Mouse (Mus musculus) gonadal fat pad, adult 2 months (tissue): ENCODE results near the gene Otogl. TPM values are rescaled to one million over a fixed set of nuclear protein-coding genes. Genes with fewer than 3 reads are reported as not detected.
"Not testable (repeated sequence)": the region's sequence is repeated elsewhere in the genome, so short reads cannot be mapped to it uniquely, and the experiment has no call there.

ENCODE experiments used
- DNase-seq: peaks from one replicate; pipeline ENCODE4 v3.0.0-alpha.2; 2012; ENCODE audit warnings: low read depth
- polyA plus RNA-seq: library from polyadenylated mRNA; depleted of rRNA; stranded (reverse); fragments of >200 nt; gene quantifications from 2 replicates; pipeline ENCODE4 v1.2.3, GENCODE M21; 2012

Gene Otogl
- polyA plus RNA-seq, 1 experiment: 0.63 TPM

DNA sequence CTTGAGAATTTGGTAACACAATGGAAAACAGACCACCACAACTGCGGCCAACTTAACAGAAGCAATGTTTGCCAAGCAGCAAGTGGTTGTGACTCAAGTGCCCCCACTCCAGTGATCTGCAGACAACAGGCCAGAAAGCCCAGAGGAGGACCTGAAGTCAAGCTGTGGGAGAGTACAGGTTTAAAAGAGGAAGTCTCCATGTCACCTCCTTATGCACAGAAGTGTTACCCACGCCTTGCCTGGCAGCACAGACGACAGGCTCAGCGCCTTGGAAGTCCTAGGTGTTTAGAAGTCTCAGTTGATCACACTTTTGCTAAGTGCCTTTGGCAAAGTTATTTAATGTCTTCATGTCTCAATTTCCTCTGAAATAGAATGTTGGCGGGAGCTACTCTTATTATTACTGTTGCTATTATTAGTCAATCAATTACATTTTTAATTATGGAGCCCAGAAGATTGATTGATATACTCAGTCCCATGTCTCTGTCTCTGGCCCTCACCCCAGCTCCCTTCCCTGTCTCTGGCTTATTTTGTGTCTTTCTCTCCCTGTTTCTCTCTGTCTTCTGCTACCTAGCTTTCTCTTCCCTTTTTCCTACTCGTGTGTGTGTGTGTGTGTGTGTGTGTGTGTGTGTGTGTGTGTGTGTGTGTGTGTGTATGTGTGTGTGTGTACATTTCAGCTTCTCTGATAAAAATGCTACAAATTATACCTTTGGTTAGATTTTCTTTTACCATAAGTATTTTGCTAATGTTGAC is 101.1 kb downstream of the Otogl start:
- DNase-seq: no peak

DNA sequence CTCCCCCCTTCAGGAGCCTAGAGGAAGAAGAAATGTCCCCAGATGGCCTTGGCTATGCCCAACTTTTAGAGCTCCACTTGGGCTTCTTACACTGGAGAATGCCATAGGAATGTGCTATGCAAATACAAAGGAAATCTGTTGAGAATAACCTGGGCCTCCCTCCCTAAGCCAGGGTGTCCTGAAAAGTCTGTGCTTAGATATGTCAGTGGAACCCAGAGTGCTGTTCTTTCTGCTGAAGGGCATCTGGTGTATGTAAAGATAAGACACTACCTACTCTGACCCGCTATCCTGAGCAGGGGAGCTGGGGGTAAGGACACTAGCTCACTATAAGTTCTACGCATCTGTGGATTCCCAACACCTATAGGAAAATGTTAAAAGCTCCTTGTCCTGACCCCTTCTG is 106.7 kb downstream of the Otogl start:
- no peak for DNase-seq

DNA sequence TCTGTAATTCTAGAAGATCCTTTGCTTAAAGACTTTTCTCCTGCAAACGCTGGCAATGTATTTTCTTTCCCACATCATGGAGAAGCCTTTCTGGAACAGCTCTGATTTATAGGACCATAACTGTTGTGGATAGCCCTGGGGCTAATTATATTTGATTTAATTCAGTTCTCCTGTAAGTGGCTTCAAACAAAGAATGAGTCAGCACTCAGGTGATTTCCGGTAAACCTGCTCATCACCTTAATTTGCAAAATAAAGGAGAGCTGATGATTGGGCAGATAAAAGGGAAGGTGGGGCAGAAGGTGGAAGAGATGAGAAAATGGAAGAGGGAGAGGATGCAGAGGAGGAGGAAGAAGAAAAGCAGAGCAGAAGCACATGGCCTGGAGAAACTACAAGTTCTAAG is 107.6 kb downstream of the Otogl start:
- not testable (repeated sequence) for DNase-seq

DNA sequence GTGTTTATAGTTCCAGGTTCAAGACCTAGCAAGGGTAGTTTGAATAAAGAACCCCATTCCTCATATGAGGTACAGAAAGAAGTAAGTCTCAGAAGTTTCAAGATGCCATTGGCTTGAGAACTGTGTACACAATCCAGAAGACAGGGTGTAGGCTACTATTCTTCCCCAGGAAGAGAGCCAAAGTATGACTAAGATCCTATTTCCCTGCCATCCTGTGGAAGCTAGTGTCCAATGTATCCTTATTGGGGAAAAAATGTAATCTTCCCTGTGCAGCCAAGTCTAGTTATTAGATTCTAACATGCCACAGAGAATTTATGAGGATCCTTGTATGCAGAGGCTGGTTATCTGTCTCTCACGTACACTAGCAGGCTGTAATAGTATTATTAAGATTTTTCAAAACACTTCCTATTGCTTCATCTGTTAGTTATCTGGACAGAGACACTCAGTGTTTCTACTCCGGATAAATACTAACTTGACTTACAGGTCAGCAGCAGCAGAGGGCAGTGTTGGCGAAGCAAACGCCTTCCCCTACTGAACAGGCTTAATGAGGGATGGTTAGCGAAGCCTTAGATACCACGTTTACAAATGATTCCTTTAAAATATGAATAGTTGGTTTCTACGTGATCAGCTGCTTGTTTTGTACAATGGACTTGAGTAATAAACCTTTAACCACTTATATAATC is 112.1 kb downstream of the Otogl start:
- DNase-seq: no peak

DNA sequence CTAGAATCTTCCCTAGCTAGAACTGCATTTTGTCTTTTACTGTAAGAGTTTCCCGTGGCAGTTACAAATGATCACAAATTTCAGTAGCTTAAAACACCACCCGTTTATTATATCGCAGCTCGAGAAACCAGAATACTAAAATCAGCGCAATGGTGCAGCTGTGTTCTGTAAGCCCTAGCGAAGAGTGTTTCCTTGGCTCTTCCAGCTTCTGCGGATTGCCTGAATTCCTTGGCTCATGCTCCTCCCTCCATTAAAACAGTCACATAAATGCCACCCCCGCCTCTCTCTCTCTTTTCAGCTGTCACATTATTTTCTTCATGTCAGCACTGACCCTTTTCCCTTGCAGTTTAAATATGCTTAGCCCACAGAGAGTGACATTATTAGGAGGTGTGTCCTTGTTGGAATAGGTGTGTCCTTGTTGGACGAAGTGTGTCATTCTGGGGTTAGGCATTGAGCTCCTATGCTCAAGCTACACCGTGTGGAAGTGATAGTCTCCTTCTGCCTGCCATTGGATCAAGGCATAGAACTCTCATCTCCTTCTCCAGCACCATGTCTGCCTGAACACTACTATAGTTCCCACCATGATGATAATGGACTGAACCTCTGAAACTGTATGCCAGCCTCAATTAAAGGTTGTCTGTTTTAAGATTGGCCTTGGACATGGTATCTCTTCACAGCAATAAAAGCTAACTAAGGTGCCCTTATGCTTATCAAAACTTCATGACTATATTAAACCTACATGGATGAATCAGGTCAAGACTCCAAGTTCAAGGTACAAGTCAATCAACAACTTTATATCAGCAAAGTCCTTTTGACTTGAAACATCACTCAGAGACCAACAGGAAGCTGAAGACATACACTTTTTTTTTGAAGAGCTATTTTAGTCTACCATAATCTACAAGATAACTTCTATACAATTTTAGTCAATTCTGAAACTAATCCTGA is 116.8 kb downstream of the Otogl start:
- DNase-seq: no peak

DNA sequence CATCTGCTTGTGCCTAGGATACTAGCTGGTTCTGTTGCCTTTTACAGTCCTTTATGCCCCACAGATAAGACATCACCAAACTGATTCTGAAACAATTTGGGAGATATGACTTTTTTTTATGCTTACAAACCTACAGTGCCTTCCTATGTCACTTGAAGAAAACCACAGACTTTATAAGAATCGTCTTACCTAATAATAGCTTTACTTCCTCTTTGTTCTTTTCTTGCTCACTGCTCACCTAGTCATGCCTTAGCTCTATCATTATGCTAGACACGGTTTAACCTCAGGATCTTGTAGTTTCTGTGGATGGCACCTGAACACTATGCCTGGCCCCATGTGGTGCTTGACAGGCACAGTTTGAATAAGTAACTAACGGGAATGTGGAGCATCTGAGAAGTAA is 119.4 kb downstream of the Otogl start:
- no peak for DNase-seq

DNA sequence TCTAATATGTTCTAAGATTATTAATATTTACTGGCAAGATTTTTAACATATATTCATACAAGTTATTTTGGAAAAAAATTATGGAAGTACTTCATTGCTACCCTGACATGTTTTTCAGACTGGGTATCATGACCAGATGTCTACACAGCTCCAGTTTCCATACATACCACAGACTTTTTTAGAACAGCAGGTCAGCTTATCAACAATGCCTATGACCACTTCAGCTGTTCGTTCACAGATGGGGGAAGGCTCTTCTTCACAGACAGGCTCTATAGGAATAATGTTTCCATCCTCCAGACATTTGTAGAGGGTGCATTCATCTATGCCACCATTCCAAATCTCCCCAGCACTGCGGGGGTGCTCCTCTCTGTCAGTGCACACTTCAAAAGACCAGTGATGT is 132.4 kb downstream of the Otogl start:
- DNase-seq: no peak

DNA sequence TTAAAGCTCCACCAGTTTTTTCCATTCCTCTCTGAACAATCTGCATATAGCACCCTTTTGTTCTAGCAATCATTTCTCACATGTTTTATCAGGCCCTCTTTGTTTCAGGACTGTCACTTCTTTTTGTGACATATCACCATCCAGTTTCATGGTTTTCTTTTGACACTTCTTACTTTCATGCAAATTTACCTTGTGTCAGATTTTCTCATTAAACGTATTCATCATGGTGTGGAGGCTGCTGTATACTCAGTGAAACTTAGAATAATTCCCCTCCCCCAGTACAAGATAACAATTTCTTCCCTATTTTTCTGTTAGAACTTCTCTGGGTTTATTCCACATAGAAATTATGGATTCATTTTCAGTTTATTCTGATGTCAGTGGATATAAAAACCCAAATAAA is 152.3 kb downstream of the Otogl start:
- no peak for DNase-seq

DNA sequence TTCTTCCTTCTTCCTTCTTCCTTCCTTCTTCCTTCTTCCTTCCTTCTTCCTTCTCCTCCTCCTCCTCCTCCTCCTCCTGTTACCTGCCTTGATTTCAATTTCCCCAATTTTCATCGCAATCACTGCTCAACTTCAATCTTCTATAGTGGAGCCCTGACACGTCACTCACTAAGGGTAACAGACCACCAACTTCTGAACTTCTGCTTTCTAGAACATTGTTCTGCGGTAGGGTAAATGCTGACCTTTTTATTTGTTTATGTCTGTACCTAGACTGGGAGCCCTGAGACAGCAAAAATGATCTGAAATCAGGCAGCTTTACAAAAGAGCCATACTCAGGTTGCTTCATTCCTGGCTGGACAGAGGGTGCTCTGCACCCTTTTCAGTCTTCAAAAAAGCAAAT is 158.5 kb downstream of the Otogl start:
- no peak for DNase-seq

DNA sequence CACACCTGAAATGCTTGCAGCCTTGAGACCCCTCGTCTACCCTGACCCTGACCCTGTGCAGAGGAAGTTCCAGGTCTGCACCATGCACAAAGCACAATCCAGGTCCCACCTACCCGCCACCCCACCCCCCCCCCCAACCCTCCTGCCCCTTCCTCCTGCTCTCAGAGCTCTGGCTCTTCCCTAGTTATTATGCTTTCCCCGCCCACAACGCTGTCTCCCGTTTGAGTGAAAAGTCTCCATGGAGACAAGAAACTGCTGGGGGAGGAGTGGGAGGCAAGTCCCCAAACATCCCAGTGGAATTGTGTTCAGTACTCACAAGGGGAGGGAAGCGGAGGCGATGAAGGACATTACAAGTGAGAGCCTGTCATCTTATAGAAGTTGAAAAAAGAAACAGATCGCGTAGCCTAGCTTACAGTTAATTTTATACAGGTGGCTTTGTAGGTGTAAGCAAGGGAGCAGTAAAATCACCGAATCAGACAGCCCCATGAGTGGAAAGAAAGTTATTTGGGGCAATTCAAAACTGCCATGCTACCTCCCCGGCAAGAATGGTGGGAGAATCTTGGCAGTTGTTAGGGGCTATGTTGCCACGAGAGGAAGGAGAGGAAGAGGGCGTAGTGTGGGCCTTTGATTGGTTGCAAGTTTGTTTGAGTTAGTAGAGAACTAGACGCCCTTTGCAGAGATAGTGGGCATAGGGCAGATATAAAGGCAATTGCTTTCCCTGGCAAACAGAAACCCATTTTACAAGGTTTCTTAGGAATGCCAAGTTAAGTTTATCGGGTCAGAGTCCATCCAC is 159.4 kb downstream of the Otogl start:
- no peak for DNase-seq

DNA sequence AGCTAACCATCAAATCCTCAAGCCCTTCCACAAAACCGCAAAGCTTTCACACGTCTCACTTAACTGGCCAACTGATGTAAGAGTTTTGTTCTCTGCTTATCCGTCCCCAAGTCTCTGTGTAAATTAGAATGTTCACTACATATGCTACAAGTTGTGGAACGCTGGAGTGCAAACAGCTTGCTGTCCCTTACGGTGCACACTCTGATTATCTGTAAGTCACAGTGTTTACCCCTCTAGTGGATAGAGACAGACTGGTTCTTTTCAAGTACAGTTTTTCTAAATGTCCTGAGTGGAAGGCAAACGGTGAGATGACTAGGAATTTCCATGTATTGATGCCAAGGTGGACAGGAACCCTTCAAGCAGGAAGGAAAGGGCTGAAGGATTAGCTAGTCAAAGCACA is 160.0 kb downstream of the Otogl start:
- DNase-seq: no peak

DNA sequence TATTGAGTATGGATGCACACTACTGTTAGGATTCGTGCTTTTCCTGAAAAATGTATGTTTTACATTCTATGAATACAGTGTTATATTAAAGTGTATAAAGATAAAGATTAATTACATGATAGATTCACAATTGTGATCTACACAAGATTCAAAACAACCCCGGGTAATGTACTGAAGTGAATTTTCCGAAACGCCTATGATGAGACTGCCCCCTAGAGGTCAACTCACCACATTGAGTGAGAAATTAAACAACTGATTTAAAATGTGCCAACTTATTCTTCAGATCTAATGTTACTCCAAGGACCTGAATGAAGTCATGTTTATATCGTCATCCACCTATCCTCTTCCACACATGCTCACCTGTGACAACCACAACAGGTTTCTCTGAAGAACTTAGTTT is 164.4 kb downstream of the Otogl start:
- DNase-seq: no peak

DNA sequence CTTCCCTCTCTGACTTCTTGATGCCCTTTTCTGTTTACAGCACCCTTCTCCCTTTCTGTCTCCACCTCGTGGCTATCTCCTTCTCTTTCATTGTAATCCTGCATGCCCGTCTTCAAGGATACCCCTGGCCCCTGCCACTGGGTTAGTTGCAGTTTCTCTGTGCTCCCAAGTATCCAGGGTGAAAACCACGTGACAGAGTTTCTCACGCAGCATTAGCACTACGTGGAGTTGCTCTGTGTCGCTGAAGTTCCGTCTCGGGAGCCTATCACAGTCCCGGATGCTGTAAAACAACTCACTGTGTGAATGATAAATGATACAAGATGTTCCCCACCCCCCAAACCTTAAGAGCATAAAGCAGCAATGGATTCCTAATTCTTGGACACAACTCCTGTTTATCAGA is 165.2 kb downstream of the Otogl start:
- no peak for DNase-seq

DNA sequence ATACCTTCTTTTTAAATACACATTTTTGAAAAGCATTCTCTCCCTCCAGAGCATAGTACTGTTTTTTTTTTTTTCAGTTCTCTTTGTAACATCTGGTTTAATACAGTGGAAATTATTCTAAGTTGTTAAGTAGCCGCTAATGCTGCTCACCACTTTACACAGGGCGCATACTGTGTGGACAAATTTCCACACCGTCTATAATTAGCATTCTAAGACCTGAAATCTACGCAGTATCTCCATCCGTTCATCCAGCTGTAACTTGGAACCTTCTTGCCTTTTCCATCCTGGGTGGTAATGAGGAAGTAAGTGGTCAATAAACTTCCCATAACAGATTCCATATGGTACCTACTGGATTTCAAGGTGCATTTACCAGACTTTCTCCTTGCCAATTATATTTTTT is 172.1 kb downstream of the Otogl start:
- no peak for DNase-seq

DNA sequence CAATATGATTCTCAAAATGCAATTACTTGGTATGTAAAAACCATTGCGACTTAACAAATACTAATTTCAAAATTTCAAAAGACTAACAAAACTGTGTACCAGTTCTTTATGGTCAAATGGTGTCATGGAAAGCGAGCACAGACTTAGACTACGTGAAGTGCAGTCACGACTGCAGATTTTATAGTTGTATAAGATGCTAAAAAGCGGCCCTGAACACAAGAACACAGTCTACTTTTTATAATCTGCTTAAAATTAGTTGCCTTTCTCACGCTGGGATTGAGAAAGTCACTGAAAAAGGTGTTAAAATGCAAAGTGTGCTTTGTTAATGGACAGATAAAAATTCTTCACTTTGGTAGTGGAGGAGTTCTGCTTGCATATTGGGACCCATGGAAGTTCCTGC is 174.2 kb downstream of the Otogl start:
- no peak for DNase-seq

DNA sequence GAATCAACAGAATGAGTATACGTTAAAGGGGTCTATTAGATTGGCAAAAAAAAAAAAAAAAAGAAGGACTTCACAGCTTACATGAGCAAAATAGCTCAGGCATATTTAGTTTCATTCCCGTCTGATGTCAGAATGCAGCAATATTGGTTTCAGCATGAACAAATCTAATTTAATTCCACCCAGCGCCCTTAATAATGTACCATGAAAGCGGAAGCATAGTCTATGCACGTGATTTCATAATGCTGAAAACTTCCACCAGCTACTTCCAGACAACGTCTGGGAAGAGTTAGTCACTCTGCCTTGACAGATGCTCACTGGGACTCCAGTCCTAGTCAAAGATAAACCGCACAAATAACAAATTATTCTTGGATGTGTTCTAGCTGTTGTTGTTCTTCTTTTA is 176.5 kb downstream of the Otogl start:
- DNase-seq: no peak

DNA sequence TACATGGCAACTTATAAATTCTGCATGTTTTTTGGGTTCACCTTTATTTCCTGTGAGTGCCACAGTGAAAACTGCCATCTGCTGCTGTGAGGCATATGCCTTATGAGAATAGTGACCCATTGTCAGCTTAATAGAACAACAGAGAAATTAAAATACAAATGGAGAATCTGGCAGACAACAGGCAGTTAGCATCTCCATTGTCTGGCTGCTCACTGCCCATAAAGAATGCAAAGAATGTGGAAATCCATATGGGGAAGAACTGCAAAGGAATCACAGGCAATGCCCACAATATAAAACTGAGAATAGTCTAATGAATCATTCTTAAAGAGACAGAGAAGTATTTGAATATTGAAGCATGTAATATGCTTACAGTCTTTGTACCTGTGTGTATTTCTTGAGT is 177.6 kb downstream of the Otogl start:
- no peak for DNase-seq

DNA sequence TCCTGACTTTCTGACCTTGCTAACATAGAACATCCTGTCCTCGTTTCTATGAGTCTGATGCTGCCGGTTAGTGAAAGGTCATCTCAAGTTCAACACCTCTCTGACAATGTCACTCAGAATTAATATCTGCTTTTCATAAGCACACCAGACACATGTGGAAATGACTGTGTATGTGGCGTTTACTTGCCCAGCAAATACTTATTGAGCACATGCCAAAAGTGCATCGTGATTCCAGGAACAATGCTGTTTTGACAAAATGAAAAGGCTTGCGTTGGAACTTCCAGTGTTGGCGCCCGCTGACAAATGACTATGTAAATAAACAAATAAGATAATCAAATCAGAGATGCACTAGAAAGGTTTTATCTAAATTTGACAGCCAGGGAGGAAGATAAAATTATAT is 186.3 kb downstream of the Otogl start:
- DNase-seq: no peak

DNA sequence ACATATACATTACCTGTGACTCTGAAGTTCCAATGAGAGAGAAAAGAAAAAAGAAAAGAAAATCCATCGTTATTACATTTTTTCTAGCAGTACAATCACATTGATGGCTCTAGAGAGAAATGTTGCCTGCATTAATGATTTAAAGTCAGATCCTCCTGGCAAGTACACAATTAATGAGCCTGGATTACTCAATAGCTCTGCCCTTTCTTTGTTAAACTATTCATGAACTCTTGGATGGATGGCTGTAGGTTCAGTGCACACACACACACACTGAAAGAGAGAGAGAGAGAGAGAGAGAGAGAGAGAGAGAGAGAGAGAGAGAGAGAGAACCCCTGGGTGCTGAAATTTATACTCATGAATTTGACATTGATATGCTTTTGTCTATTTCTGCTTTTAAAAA is 192.1 kb downstream of the Otogl start, which contains the start of gene Ptprq:
Gene Ptprq, minus strand, starts transcription at position 246 of the 400 bp plus-strand sequence.
- no peak for DNase-seq
